Mouse (Mus musculus) erythroid progenitor cell, adult 5-6 weeks (primary cell): ENCODE data around the gene Gtf2f1. TPM values are rescaled to one million over a fixed set of nuclear protein-coding genes. Genes with fewer than 3 reads are reported as not detected.
"Not testable (repeated sequence)": the region's sequence is repeated elsewhere in the genome, so short reads cannot be mapped to it uniquely, and the experiment has no call there.

Experiments used
- ATAC-seq: replicated peaks from 2 replicates; pipeline ENCODE4 v1.8.0; 2016; ENCODE audit warnings: moderate number of reproducible peaks, mild to moderate bottlenecking, moderate TSS enrichment, inconsistent platforms; ENCODE audit not compliant: poor library complexity, low FRiP score, severe bottlenecking
- total RNA-seq, 2 experiments: library from RNA; stranded (forward) in 1 of 2; stranded (reverse) in 1 of 2; fragments of 150-400 nt in 1 of 2; fragments of 186-747, 209-891 nt in 1 of 2; gene quantifications; 2 replicates each; pipeline versions ENCODE4 v1.2.3 to v1.2.4; 2015 to 2017; ENCODE audit warnings: low replicate concordance in 2 of 2

The Gtf2f1 gene
- 57.4 and 61.3 TPM in 2 replicates for total RNA-seq (2015; ENCODE audit: low replicate concordance)
- total RNA-seq (2017; ENCODE audit: low replicate concordance), result 70.8 and 90.7 TPM in 2 replicates

- peak; percentile 88 for ATAC-seq
These were observed at the start of gene Gtf2f1, which contains the start of gene Gm17949 for GRCm38 (mm10) chr17:57011236-57012141. Gene Gtf2f1 (minus strand): TSS chr17:57011288. Gene Gm17949 (plus strand): TSS chr17:57011469.

GRCm38 (mm10) chr17:57060231-57060801 is 49.2 kb upstream of the Gtf2f1 start:
- ATAC-seq, result peak; percentile 83

DNA sequence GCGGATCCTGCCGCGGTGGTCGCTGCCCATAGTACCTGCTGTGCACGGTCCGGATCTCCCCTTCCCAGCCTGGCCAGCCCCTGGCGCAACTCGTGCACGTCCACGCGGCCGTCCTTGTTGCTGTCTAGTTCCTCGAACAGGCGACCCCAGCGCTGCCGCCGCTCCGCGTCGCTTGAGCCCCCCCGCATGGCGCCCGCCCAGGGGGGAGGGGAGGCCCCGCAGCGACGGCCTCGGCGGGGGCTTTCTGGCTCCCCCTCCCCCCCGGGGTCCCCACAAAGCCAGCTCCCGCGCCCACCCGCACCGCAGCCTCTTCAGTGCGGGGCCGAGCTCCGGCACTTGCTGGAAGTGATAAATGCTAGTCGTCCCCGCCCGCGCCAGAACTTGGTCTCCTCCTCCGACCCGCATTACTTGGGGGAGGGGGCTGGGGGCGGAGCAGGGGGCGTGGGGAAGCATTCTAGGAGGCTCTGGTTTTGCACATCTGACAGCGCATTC is 48.4 kb upstream of the Gtf2f1 start, which contains the start of gene Slc25a23:
TSS of gene Slc25a23 (minus strand) at position 378 of the 492 bp plus-strand sequence.
- ATAC-seq, result no peak

GRCm38 (mm10) chr17:57058891-57059485 is 47.9 kb upstream of the Gtf2f1 start, which contains the start of gene Crb3:
Gene Crb3 (plus strand): TSS chr17:57059105.
- ATAC-seq, result no peak

DNA sequence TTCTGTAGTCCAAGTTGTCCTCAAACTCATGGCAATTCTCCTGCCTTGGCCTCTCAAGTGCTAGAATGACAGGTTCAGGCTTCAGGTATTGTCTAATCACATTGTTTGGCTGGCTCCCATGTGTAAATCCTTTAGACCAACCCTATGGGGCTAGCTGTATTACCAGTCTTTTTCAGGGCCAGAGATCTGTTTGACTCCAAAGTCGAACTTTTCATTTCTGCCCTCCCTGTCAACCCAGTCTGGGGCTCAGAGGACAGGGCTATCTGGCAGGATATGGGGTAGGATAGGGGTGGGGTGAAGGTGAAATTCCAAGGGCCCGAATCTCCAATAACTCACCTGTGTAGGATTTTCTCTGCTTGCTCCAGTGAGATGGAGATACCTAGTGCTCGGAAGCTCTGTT is 45.2 kb upstream of the Gtf2f1 start:
- ATAC-seq, result no peak

DNA sequence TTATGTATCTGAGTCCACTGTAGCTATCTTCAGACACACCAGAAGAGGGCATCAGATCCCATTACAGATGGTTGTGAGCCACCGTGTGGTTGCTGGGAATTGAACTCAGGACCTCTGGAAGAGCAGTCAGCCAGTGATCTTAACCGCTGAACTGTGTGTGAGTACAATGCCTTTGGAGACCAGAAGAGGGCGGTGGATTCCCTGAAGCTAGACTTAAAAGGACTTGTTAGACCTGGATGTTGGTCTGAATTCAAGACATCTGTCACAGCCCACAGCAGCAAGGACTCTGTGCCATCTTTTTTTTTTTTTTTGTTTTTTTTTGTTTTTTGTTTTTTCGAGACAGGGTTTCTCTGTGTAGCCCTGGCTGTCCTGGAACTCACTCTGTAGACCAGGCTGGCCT is 40.6 kb upstream of the Gtf2f1 start:
- ATAC-seq, result not testable (repeated sequence)

- ATAC-seq, result no peak
These were observed 37.7 kb upstream of the Gtf2f1 start for GRCm38 (mm10) chr17:57048816-57049215.

DNA sequence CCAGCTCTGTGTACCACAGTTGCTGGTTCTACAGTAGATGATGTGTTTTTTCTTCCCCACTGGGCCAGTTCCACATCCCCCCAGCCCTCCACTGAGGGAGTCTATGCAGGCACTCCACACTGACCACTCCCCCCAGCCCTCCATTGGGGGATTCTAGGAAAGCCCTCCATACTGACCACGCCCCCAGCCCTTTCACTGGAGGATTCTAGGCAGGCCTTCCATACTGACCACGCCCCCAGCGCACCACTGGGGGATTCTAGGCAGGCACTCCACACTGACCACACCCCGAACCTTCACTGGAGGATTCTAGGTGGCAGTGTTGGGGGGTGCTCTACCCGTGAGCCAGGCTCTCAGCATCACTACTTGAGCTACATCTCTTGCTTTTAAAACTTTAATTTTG is 36.3 kb upstream of the Gtf2f1 start:
- ATAC-seq, result no peak

DNA sequence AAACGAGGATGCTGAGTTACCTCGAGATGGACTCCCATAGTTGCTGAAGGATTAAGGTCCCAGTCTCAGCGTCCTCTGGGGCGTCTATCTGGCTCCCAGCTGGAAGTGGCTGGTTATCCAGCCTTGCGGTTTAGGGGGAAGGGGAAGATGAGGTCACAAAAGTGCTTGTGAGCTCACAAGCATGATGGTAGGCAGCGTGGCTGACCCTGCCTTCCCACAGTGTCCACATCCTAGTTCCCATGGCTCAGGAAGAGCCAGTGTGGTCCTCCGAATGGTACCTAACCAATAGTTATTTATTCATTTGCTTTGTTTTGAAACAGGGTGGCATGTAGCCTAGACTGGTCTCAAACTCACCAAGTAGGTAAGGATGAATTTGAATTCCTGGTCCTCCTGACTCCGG is 30.5 kb upstream of the Gtf2f1 start, which contains the start of gene Slc25a41:
TSS of gene Slc25a41 (minus strand) at position 101 of the 400 bp plus-strand sequence.
- ATAC-seq, result no peak

DNA sequence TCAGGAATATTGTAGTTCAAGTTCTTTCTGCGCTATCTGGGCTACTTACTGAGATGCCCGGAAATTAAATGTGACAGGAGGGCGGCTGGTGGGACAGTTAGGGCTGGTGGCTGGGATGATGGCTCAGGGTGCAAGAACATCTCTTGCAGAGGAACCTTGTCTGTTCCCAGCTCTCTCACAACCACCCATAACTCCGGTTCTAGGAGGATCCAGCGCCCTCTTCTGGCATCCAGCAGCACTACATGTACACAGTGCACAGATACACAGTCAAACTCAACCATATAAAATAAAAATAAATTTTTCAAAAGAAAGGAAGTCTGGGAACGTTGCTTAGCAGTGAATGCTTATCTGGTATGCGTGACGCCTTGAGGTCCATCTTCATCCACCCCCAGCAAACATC is 27.9 kb upstream of the Gtf2f1 start:
- no peak for ATAC-seq

GRCm38 (mm10) chr17:57032854-57033253 is 21.8 kb upstream of the Gtf2f1 start:
- ATAC-seq, result no peak

GRCm38 (mm10) chr17:57031661-57032420 is 20.8 kb upstream of the Gtf2f1 start:
- ATAC-seq, result peak; percentile 83

GRCm38 (mm10) chr17:57030931-57031660 is 20.0 kb upstream of the Gtf2f1 start, which contains the start of gene Khsrp:
Gene Khsrp (minus strand): TSS chr17:57031522.
- ATAC-seq, result no peak

- peak; percentile 57 for ATAC-seq
These were observed 18.6 kb upstream of the Gtf2f1 start for GRCm38 (mm10) chr17:57029691-57030090.

- no peak for ATAC-seq
These were observed 16.4 kb upstream of the Gtf2f1 start for GRCm38 (mm10) chr17:57027471-57027870.

- ATAC-seq, result no peak
These were observed 9.9 kb upstream of the Gtf2f1 start for GRCm38 (mm10) chr17:57020960-57021359.

GRCm38 (mm10) chr17:57019693-57020092 is 8.6 kb upstream of the Gtf2f1 start:
- peak; percentile 77 for ATAC-seq

DNA sequence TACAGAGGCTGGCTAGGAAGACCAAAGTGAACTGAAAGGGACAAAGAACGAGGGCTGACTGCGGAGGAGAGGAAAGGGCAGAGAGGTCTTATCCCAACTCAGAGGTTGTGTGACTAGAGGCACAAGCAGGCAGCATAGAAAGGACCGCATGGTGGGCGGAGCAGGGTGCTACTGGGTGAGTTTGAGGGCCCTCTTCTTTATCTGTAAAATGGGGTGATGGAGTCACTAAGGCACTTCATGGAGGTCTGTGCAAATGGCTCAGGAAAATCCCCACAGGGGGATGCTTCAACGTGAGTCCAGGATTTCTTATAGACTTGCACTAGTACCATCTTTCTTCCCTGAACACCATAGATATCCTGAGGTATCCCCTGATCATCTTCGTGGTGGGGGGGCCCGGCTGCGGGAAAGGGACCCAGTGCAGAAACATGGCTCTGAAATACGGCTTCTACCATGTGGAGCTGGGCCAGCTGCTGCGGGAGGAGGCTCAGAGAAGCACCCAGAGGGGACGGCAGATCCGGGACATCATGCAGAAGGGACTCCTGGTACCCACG is 1.2 kb upstream of the Gtf2f1 start:
- no peak for ATAC-seq

DNA sequence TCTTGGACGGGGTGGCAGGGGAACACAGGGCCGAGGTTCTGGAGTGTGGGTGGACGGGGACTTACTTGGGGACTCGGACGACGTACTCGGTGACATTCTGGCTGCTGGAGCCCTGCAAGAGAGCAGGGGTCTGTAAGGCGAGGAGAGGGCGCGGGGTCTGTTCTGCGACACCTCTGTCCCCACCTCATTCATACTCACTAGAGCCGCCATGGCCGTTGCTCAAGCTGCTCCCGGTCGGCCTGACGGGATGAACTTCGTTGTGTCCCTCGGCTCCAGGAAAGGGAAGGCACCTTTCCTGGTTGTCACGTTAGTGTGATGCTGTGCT is 215 bp downstream of the Gtf2f1 start:
- peak; percentile 60 for ATAC-seq
